Mouse (Mus musculus): Measurements from ENCODE around the gene Tnp2. TPM values are rescaled to one million over a fixed set of nuclear protein-coding genes. Genes with fewer than 3 reads are reported as not detected.
A peak's percentile ranks its signal among the peaks of the same experiment; 100 is the strongest.

Tnp2 gene
- not detected in 2 replicates for polyA plus RNA-seq (2015; fragmentation: Nextera tagmentation; extraction: Ambion mirVana)

GRCm38 (mm10) chr16:10788271-10788670, at the start of gene Tnp2:
Tnp2 (minus strand) TSS chr16:10788660.
- H3K9me3 ChIP-seq, result no peaks in the 10 kb centered on the region
- H3K4me2 ChIP-seq (replicated peaks), result no peak within 1 kb of the TSS
- H3K27me3 ChIP-seq (replicated peaks), result no peaks in the 10 kb centered on the region
- ATAC-seq, result no peak
- peaks cover 17% of the 10 kb centered on the region; the same call in 1 of the 2 replicates for H3K4me1 ChIP-seq (replicated peaks)
- H3K27ac ChIP-seq, result no peak within 1 kb of the TSS
- no peak within 1 kb of the TSS for H3K4me3 ChIP-seq (replicated peaks)
- no peaks in the 10 kb centered on the region for H3K36me3 ChIP-seq
- WGBS, result 56% methylated on average over 16 of the region's 16 CpGs
- no peak within 1 kb of the TSS for H3K9ac ChIP-seq

- Histone ChIP-seq H3K36me3 (no peaks in the 10 kb centered on the region), H3K4me2 (replicated peaks) (peak overlapping the region; percentile 39), H3K9ac (no peak overlapping the region), H3K4me1 (replicated peaks) (peaks cover 19% of the 10 kb centered on the region), H3K4me3 (replicated peaks) (no peak overlapping the region), H3K9me3 (no peaks in the 10 kb centered on the region), H3K27me3 (replicated peaks) (no peaks in the 10 kb centered on the region), H3K27ac (peak overlapping the region; percentile 82)
- no peak; the same call in 1 of the 2 replicates for ATAC-seq
- 76% methylated on average over 1 of the region's 1 CpGs for WGBS
Observed at GRCm38 (mm10) chr16:10837903-10838302, 49.4 kb upstream of the Tnp2 start.

- 80% methylated on average over 3 of the region's 3 CpGs for WGBS
- peak overlapping the region; percentile 39; the same call in 1 of the 2 replicates for H3K4me2 ChIP-seq (replicated peaks)
Observed at GRCm38 (mm10) chr16:10837250-10837649, 48.8 kb upstream of the Tnp2 start.

GRCm38 (mm10) chr16:10836388-10836787, 47.9 kb upstream of the Tnp2 start:
- Histone ChIP-seq H3K4me2 (replicated peaks) (no peak overlapping the region), H3K36me3 (no peaks in the 10 kb centered on the region), H3K9me3 (no peaks in the 10 kb centered on the region), H3K27me3 (replicated peaks) (no peaks in the 10 kb centered on the region), H3K4me3 (replicated peaks) (no peak overlapping the region), H3K4me1 (replicated peaks) (peaks cover 19% of the 10 kb centered on the region), H3K9ac (no peak overlapping the region), H3K27ac (no peak overlapping the region)
- ATAC-seq, result no peak
- 87% methylated on average over 3 of the region's 3 CpGs for WGBS

More at GRCm38 (mm10) chr16:10837250-10837649, 48.8 kb upstream of the Tnp2 start:
- Histone ChIP-seq H3K9me3 (no peaks in the 10 kb centered on the region), H3K27me3 (replicated peaks) (no peaks in the 10 kb centered on the region), H3K4me1 (replicated peaks) (peaks cover 19% of the 10 kb centered on the region), H3K36me3 (no peaks in the 10 kb centered on the region), H3K27ac (no peak overlapping the region), H3K9ac (no peak overlapping the region), H3K4me3 (replicated peaks) (no peak overlapping the region)
- ATAC-seq, result no peak

GRCm38 (mm10) chr16:10834911-10835587, 46.6 kb upstream of the Tnp2 start, which contains the start of gene Rmi2:
Rmi2 (plus strand) TSS chr16:10835059.
- H3K4me1 ChIP-seq (replicated peaks), result peaks cover 19% of the 10 kb centered on the region
- peak; percentile 95 for ATAC-seq
- H3K9ac ChIP-seq, result peak within 1 kb of the TSS; percentile 76
- H3K9me3 ChIP-seq, result no peaks in the 10 kb centered on the region
- WGBS, result under 1% methylated on average over 65 of the region's 69 CpGs
- no peaks in the 10 kb centered on the region for H3K27me3 ChIP-seq (replicated peaks)
- H3K27ac ChIP-seq, result peak within 1 kb of the TSS; percentile 90
- H3K36me3 ChIP-seq, result no peaks in the 10 kb centered on the region
- H3K4me3 ChIP-seq (replicated peaks), result peak within 1 kb of the TSS; percentile 71
- H3K4me2 ChIP-seq (replicated peaks), result peak within 1 kb of the TSS; percentile 90

GRCm38 (mm10) chr16:10834542-10834910, 46.1 kb upstream of the Tnp2 start:
- H3K9ac ChIP-seq, result peak overlapping the region; percentile 22; the same call in 1 of the 2 replicates

GRCm38 (mm10) chr16:10828461-10828805, 40.0 kb upstream of the Tnp2 start:
- Histone ChIP-seq H3K4me1 (replicated peaks) (no peaks in the 10 kb centered on the region), H3K36me3 (no peaks in the 10 kb centered on the region), H3K27me3 (replicated peaks) (no peaks in the 10 kb centered on the region), H3K4me3 (replicated peaks) (no peak overlapping the region), H3K9me3 (no peaks in the 10 kb centered on the region), H3K4me2 (replicated peaks) (no peak overlapping the region), H3K9ac (no peak overlapping the region), H3K27ac (no peak overlapping the region)
- ATAC-seq, result no peak
- WGBS, result 64% methylated on average over 4 of the region's 4 CpGs

More at GRCm38 (mm10) chr16:10834542-10834910, 46.1 kb upstream of the Tnp2 start:
- H3K4me3 ChIP-seq (replicated peaks), result peak overlapping the region; percentile 71
- H3K36me3 ChIP-seq, result no peaks in the 10 kb centered on the region
- WGBS, result 6% methylated on average over 12 of the region's 12 CpGs
- no peaks in the 10 kb centered on the region for H3K27me3 ChIP-seq (replicated peaks)
- H3K4me2 ChIP-seq (replicated peaks), result peak overlapping the region; percentile 90
- ATAC-seq, result no peak
- peaks cover 19% of the 10 kb centered on the region for H3K4me1 ChIP-seq (replicated peaks)
- no peaks in the 10 kb centered on the region for H3K9me3 ChIP-seq
- H3K27ac ChIP-seq, result no peak overlapping the region

- WGBS, result 79% methylated on average over 7 of the region's 7 CpGs
- Histone ChIP-seq H3K4me3 (replicated peaks) (no peak overlapping the region), H3K27ac (no peak overlapping the region), H3K4me1 (replicated peaks) (no peaks in the 10 kb centered on the region), H3K9ac (no peak overlapping the region), H3K27me3 (replicated peaks) (no peaks in the 10 kb centered on the region), H3K4me2 (replicated peaks) (no peak overlapping the region), H3K36me3 (no peaks in the 10 kb centered on the region), H3K9me3 (no peaks in the 10 kb centered on the region)
- no peak for ATAC-seq
Observed at GRCm38 (mm10) chr16:10827766-10828460, 39.5 kb upstream of the Tnp2 start.

GRCm38 (mm10) chr16:10827269-10827668, 38.8 kb upstream of the Tnp2 start:
- Histone ChIP-seq H3K9me3 (no peaks in the 10 kb centered on the region), H3K36me3 (no peaks in the 10 kb centered on the region), H3K4me2 (replicated peaks) (no peak overlapping the region), H3K9ac (no peak overlapping the region), H3K27me3 (replicated peaks) (no peaks in the 10 kb centered on the region), H3K27ac (no peak overlapping the region), H3K4me1 (replicated peaks) (no peaks in the 10 kb centered on the region), H3K4me3 (replicated peaks) (no peak overlapping the region)
- WGBS, result 87% methylated on average over 9 of the region's 9 CpGs
- no peak for ATAC-seq

- Histone ChIP-seq H3K4me2 (replicated peaks) (no peak overlapping the region), H3K27ac (no peak overlapping the region), H3K36me3 (no peaks in the 10 kb centered on the region), H3K4me3 (replicated peaks) (no peak overlapping the region), H3K9me3 (no peaks in the 10 kb centered on the region), H3K27me3 (replicated peaks) (no peaks in the 10 kb centered on the region), H3K4me1 (replicated peaks) (peaks cover 5% of the 10 kb centered on the region; the same call in 1 of the 2 replicates), H3K9ac (no peak overlapping the region)
- ATAC-seq, result no peak
- 85% methylated on average over 4 of the region's 4 CpGs for WGBS
Observed at GRCm38 (mm10) chr16:10825840-10826239, 37.4 kb upstream of the Tnp2 start.

- Histone ChIP-seq H3K4me3 (replicated peaks) (no peak overlapping the region), H3K9ac (no peak overlapping the region), H3K4me1 (replicated peaks) (peaks cover 5% of the 10 kb centered on the region; the same call in 1 of the 2 replicates), H3K27me3 (replicated peaks) (no peaks in the 10 kb centered on the region), H3K9me3 (no peaks in the 10 kb centered on the region), H3K27ac (no peak overlapping the region), H3K36me3 (no peaks in the 10 kb centered on the region), H3K4me2 (replicated peaks) (no peak overlapping the region)
- 85% methylated on average over 1 of the region's 1 CpGs for WGBS
- ATAC-seq, result no peak
Observed at GRCm38 (mm10) chr16:10824536-10824935, 36.1 kb upstream of the Tnp2 start.

GRCm38 (mm10) chr16:10821387-10821786, 32.9 kb upstream of the Tnp2 start:
- H3K4me3 ChIP-seq (replicated peaks), result no peak overlapping the region
- peaks cover 8% of the 10 kb centered on the region; the same call in 1 of the 2 replicates for H3K4me1 ChIP-seq (replicated peaks)
- peak; percentile 60; the same call in 1 of the 2 replicates for ATAC-seq
- no peaks in the 10 kb centered on the region for H3K9me3 ChIP-seq
- no peak overlapping the region for H3K9ac ChIP-seq
- WGBS, result 53% methylated on average over 4 of the region's 4 CpGs
- H3K4me2 ChIP-seq (replicated peaks), result no peak overlapping the region
- no peaks in the 10 kb centered on the region for H3K36me3 ChIP-seq
- H3K27ac ChIP-seq, result no peak overlapping the region
- H3K27me3 ChIP-seq (replicated peaks), result no peaks in the 10 kb centered on the region

Data from intestine, embryonic 15.5 days (tissue).